Mouse (Mus musculus) gastrocnemius, adult 2 months (tissue): Measurements from ENCODE around the gene Necab2. TPM values are rescaled to one million over a fixed set of nuclear protein-coding genes. Genes with fewer than 3 reads are reported as not detected.

Experiments used
- DNase-seq: peaks from one replicate; pipeline ENCODE4 v3.0.0; 2022
- H3K27ac ChIP-seq: fragments of 200-600 bp; 2 replicates; pipeline ENCODE4 v1.8.1; 2022; ENCODE audit warnings: mild to moderate bottlenecking
- H3K4me3 ChIP-seq: fragments of 200-600 bp; 2 replicates; pipeline ENCODE4 v1.8.1; 2022; ENCODE audit warnings: mild to moderate bottlenecking, moderate library complexity
- CTCF ChIP-seq: fragments of 200-600 bp; IDR thresholded peaks from 2 replicates; pipeline ENCODE4 v1.8.1; 2022; ENCODE audit warnings: antibody characterized with exemption, mild to moderate bottlenecking, moderate library complexity
- intact Hi-C: fragments of 180-260 bp; cut with DNase I; formaldehyde crosslinking; loops from one replicate; pipeline ENCODE4 v1.15.1; 2025
- total RNA-seq, 2 experiments: library from RNA; stranded (reverse); gene quantifications; 2 replicates each; pipeline ENCODE4 v1.2.3; 2021

Gene Necab2
- total RNA-seq, 2 experiments from 2014 or later = not detected

DNA sequence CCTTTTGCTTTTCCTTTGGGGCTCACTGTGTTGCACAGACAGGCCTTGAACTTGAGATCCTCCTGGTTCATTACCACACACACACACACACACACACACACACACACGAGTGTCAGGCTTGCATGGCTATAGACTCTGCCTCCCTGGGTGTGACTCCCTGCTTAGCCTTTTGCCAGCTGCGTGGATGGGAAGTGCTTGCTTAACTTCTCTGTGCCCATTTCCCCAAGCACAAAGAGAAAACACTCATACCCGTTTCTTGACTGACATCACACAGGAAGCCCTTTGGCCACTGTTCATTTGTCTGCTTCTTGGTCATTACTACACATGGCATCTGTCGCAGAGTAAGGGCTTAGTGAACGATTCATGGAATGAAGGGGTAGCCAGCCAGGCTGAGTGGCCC is 4.5 kb upstream of the Necab2 start:
- Histone ChIP-seq H3K4me3 (no peak overlapping the region), H3K27ac (no peak overlapping the region)
- DNase-seq = no peak
- intact Hi-C loops = loop anchor here (5.0 to 10.0 kb wide), 2 partner anchors 163 to 235 kb away; partner anchors contain the start of gene Taf1c
- TF ChIP-seq CTCF = no peak

DNA sequence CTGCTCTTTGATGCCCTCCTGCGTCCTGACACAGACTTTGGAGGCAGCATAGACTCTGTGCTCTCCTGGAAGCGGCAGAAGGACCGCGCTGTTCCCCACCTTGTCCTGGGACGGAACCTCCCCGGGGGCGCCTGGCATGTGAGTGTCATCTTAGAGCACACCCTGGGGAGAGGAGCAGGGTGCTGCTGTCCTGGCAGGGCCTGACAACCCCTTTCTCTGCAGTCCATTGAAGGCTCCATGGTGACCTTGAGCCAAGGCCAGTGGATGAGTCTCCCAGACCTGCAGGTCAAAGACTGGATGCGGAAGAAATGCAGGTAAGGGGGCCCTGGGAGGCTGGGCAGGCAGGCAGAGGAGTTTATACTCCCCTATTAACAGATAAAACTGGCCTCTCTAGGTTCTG is 3.5 kb upstream of the Necab2 start:
- intact Hi-C loops = loop anchor here (5.0 to 10.0 kb wide), 2 partner anchors 162 to 234 kb away; partner anchors contain the start of gene Taf1c
- no peak for TF ChIP-seq CTCF
- Histone ChIP-seq H3K4me3 (no peak overlapping the region), H3K27ac (no peak overlapping the region)
- DNase-seq = no peak

DNA sequence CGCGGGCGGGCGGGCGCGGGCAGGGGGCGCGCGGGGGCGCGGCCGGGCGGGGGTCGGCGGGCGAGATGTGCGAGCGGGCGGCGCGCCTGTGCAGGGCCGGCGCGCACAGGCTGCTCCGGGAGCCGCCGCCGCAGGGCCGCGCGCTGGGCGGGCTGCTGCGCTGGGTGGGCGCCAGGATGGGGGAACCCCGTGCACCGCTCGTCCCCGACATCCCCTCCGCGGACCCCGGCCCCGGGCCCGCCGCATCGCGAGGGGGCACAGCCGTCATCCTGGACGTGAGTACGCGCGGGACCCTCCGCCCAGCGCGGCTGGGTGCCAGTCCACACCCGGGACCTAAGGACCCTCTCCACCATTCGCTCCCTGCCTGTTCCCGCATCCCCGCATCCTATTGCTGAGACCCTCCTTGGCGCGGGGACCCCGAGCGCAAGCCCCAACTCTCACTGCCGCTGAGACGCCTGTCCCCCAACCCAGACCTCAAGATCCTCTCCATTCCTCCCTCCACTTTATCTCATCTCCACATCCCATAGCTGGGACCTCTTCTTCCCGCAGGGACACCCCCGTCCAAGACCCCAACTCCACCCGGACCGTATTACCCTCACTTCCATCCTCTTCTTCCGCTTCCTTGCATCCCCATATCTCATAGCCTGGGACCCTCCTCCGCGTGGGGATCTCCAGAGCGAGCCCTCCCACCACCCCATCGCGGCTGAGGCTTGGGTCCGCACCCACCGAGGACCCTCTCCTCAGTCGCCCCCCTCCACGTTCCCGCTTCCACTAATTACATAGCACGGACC is 666 bp downstream of the Necab2 start:
- Histone ChIP-seq H3K4me3 (peak overlapping the region; percentile 43), H3K27ac (no peak overlapping the region)
- DNase-seq = no peak
- intact Hi-C loops = loop anchor here (1.0 to 10.0 kb wide), 2 partner anchors 50 to 158 kb away; partner anchors contain the start of gene Taf1c
- no peak for TF ChIP-seq CTCF

DNA sequence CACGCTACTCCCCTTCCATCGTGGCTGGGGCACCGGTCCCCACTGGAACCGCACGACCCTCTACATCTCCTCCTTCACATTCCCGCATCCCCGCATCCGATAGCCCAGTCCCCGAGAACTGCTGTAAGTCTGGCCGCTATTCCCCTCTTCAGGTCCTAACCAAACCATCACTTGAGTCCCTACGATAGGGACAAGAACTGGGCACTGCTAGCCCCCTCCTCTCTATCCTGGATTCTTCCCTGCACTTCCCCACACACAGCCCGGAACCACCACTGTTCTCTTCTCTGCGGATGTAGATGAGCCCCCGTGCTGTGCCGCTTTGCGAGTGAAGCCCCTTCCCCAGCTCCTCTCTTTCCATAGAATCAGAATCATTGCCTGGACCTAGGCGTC is 1.3 kb downstream of the Necab2 start:
- no peak overlapping the region for H3K4me3 ChIP-seq
- no peak for TF ChIP-seq CTCF
- intact Hi-C loops = loop anchor here (10.0 kb wide), 1 partner anchor 157 kb away; the partner anchor contains the start of gene Taf1c

DNA sequence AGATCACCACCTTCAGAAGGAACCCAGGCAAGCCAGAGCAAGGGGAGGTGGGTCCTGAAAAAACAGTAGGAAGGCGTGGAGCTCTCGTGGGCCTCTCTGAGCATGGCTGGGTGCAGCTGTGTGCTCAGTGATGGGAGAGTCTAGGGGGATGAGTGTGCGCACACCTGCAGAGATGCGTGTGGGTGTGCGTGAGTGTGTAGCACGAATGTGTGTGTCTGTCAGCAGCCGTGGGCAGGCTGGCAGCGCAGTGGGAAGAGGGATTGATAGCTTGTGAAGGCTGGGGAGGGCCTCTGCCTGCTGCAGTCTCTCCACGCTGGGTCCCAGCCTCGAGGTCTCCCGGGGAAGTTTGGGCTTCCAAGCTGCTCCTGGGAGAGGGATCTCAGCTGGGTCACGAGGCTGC is 3.1 kb downstream of the Necab2 start:
- no peak for DNase-seq
- no peak overlapping the region for H3K27ac ChIP-seq
- no peak overlapping the region for H3K4me3 ChIP-seq
- no peak for TF ChIP-seq CTCF
- intact Hi-C loops = loop anchor here (10.0 kb wide), 1 partner anchor 155 kb away; the partner anchor contains the start of gene Taf1c

More for the DNA sequence above, 1.3 kb downstream of the Necab2 start:
- H3K27ac ChIP-seq = no peak overlapping the region
- DNase-seq = no peak

DNA sequence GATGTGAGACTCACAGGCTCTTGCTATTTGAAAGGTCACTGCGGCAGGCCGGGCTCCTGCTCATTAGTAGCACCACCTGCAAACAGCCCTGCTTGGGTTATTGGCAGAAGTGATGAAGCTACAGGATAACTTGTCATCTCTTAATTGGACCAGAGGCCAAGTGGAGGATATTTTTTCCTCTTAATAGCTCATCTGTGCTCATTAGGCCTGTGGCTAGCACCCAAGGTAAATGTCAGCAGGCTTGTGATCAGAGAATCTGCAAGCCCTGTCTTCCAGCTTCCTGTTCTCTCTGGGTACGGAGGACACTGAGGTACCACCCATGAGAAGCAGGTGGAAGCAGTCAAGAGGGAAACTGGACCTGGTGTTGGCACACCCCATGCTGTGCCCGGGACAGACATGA is 4.6 kb downstream of the Necab2 start:
- Histone ChIP-seq H3K4me3 (no peak overlapping the region), H3K27ac (no peak overlapping the region)
- TF ChIP-seq CTCF = no peak
- no peak for DNase-seq
- intact Hi-C loops = no loop called here

DNA sequence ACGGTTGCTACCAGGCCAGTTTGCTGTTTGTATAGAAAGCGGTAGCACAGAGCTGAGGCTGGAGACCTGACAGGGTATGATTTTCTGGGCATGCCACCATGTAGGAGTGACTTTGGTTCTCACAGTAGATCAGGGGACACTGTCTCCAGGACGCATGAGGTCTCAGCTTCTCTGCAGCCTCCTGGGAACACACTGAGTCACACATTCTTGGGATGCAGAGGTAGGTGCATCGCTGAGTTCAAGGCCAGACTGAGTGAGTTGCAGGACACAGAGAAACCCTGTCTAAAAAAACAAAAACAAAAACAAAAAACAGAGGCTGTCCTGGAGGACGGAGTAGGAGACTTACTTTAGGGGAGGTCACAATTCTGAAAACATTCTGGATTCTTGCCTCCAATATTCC is 6.4 kb downstream of the Necab2 start:
- no peak overlapping the region for H3K27ac ChIP-seq
- no peak for TF ChIP-seq CTCF
- intact Hi-C loops = no loop called here
- no peak overlapping the region for H3K4me3 ChIP-seq
- DNase-seq = no peak

DNA sequence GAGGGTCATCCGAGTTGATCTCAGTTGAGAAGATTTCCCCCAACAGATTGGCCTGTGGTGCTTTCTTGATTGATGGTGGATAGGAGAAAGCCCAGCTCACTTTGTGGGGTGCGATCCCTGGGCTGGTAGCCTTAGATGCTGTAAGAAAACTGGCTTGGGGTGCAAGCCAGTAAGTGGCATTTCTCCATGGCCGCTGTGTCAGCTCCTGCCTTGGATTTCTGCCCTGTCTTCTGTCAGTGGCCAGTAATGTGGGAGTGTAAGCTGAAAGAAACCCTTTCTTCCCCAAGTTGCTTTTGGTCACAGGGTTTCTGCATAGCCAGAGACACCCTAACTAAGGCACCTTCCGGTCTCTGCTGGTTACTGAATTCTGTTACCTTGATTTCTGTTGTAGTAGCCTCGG is 9.5 kb downstream of the Necab2 start:
- TF ChIP-seq CTCF = no peak
- intact Hi-C loops = no loop called here
- H3K4me3 ChIP-seq = no peak overlapping the region; the same call in 1 of the 2 replicates
- peak; percentile 57 for DNase-seq
- H3K27ac ChIP-seq = peak overlapping the region; percentile 62

DNA sequence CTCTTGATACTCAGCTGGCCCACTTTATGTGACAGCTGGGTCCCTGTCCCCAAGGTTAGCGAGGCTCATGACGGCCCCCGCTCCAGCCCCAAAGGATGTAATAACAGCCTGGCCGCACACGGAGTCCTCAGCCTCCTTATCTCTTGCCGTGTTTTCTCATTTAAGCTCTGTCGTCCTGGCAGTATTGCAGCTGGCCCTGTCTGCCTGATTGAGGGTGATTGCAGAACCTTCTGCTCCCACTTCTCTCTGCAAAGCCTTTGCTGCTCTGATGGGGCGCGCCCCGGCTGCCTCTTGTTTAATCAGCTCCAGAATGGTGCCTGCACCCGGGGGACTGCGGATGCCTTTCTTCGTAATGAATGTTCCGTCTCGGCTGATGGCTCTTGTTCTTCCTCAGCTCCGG is 13.2 kb downstream of the Necab2 start:
- DNase-seq = no peak
- no peak for TF ChIP-seq CTCF
- H3K4me3 ChIP-seq = no peak overlapping the region
- no peak overlapping the region for H3K27ac ChIP-seq
- intact Hi-C loops = no loop called here

DNA sequence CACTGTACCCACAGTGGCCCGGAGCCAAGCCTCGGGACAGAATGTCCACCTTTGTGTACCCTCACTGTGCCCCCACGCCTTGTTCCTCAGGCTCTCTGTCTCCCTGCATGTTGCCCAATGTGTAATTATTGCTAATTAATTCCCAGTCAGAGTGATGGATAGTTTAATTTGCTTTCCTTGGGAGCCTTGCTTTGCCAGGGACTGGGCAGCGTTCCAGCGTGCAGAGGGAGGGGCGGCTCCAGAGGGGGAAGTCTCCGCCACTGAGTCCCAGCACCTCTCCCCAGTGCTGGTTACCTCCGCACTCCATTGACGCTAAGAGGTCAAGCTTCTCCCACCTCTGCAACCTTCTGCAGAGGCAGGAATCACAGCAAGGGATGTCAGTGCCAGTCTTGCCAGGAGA is 14.8 kb downstream of the Necab2 start:
- no peak overlapping the region for H3K4me3 ChIP-seq
- H3K27ac ChIP-seq = no peak overlapping the region
- no peak for TF ChIP-seq CTCF
- intact Hi-C loops = no loop called here
- DNase-seq = no peak

DNA sequence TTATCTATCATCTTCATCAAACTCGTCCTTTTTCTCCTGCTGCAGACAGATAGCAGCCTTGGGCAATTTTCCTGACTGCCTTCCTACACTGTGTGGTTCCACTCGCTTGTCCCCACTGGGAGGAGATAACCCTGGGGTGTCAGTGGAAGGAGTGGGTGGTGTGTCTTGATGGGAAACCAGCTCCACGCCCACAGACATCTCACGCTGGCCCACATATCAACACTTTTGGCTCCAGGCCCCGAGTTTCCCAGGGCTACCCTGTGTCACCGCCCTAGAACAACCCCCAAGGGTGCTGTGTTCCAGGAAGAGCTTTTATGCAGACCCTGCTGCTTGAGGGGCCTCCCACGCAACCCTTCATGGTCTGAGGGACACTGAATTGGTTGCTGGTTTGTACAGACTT is 17.2 kb downstream of the Necab2 start:
- Histone ChIP-seq H3K4me3 (no peak overlapping the region), H3K27ac (no peak overlapping the region)
- TF ChIP-seq CTCF = no peak
- no peak for DNase-seq
- intact Hi-C loops = no loop called here

DNA sequence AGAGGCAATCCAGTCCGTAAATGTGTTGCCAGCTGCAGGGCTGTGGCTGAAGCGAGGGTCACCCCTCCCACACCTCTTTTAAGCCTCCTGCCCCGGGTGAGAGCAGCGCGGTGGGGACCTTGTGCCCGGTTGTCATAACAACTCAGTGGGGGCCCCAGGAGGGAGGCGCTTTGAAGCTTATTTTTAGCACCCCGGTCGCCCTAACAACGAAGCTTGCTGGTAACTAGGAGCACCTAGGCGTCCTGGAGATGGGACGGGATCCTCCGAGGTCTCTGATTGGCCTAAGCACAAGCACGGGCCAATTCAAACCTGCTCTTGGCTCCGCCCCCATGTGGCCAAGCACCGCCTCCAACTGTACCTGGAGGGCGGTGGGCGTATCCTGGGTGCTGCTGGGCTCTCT is 19.6 kb downstream of the Necab2 start:
- no peak for TF ChIP-seq CTCF
- no peak overlapping the region for H3K27ac ChIP-seq
- intact Hi-C loops = no loop called here
- H3K4me3 ChIP-seq = no peak overlapping the region
- no peak for DNase-seq

DNA sequence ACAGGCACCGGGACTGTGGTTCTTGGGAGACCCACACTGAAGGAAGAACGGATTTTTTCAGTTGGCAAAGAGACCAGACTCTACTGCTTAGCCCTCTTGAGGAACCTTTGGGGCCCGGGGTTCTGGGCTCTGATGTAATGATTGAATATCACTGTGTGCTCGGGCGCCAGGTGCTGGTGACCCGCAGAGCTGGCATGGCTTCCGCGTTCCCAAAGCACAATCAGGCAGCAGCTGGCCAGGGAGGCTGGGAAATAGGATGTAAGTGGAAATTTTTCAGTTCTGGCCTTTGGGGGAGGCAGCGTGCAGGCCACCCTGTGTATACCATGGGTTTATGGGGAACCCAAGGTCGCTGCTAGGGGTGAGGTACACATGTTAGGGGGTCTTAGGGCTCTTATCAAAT is 20.3 kb downstream of the Necab2 start:
- no peak for TF ChIP-seq CTCF
- no peak overlapping the region for H3K4me3 ChIP-seq
- intact Hi-C loops = no loop called here
- DNase-seq = no peak
- no peak overlapping the region for H3K27ac ChIP-seq

DNA sequence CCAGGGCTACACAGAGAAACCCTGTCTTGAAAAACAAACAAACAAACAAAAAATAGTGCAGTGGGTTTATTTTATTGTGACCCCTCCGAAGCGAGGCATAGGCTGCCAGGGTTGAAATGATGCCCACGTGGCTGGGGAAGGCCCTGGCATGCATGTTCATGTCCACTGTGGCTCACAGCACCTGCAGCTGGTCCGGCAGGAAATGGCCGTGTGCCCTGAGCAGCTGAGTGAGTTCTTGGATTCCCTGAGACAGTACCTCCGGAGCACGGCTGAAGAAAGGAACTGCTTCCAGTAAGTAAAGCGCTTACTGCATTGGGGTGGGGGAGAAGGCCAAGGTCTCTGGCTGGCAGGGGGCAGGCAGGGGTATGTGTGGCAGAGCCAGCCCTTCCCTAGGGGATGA is 21.6 kb downstream of the Necab2 start:
- TF ChIP-seq CTCF = no peak
- intact Hi-C loops = no loop called here
- Histone ChIP-seq H3K4me3 (no peak overlapping the region), H3K27ac (no peak overlapping the region)
- peak; percentile 44 for DNase-seq
